Mouse (Mus musculus) olfactory bulb, adult 2 months (tissue): Measurements from ENCODE around the gene Cited4.

ENCODE experiments used
- CTCF ChIP-seq: fragments of 200-500 bp; IDR thresholded peaks from 2 replicates; pipeline ENCODE4 v1.5.1; 2012; ENCODE audit warnings: low read depth, mild to moderate bottlenecking, low read length, moderate library complexity; ENCODE audit not compliant: insufficient read depth
- POLR2A ChIP-seq: fragments of 200-500 bp; IDR thresholded peaks from 2 replicates; pipeline ENCODE4 v1.6.1; 2012; ENCODE audit warnings: mild to moderate bottlenecking, low read depth, low read length, moderate library complexity; ENCODE audit not compliant: insufficient read depth

- TF ChIP-seq CTCF (no peak), POLR2A (no peak)
Measured at GRCm38 (mm10) chr4:120630218-120630931, 36.0 kb upstream of the Cited4 start.
